Mouse (Mus musculus): ENCODE measurements around the gene Avl9.

Avl9 gene

GRCm38 (mm10) chr6:56796232-56796631, 81.5 kb downstream of the Avl9 start:
- no peak for DNase-seq

GRCm38 (mm10) chr6:56796668-56797141, 82.0 kb downstream of the Avl9 start:
- no peak for DNase-seq

GRCm38 (mm10) chr6:56797311-56798151, 82.8 kb downstream of the Avl9 start, which contains the start of gene Kbtbd2:
Kbtbd2 (minus strand) TSS chr6:56797813.
- DNase-seq = peak; percentile 95

- no peak for DNase-seq
These were observed 83.4 kb downstream of the Avl9 start for GRCm38 (mm10) chr6:56798152-56798465.

- no peak for DNase-seq
These were observed 90.3 kb downstream of the Avl9 start for GRCm38 (mm10) chr6:56805026-56805425.

GRCm38 (mm10) chr6:56806195-56806594, 91.5 kb downstream of the Avl9 start:
- no peak for DNase-seq

GRCm38 (mm10) chr6:56808656-56809055, 94.0 kb downstream of the Avl9 start:
- peak; percentile 31 for DNase-seq

Measured in kidney, adult 18-20 months (tissue).